Mouse (Mus musculus): ENCODE results near the gene St5. TPM values are rescaled to one million over a fixed set of nuclear protein-coding genes. Genes with fewer than 3 reads are reported as not detected.

The St5 gene
- total RNA-seq, 2 experiments from 2014 or later, result 14.6 to 17.7 TPM

Small RNAs within 50 kb of the gene (microRNA-seq; reads per million reads assigned to microRNA genes)
- 0 reads per million in 2 experiments for gene Gm47284

Other genes with a start within 250 kb of the St5 start
- under 1 TPM; 0.18 to 0.20 TPM for gene Trim66, start 195.5 kb downstream of the St5 start, total RNA-seq (2021)
- 100 to 1,000 TPM; 105 to 116 TPM for gene Rpl27a, start 184.5 kb downstream of the St5 start, total RNA-seq (2021)
- gene Akip1, start 85 bp upstream of the St5 start, total RNA-seq (2021), result 1 to 10 TPM; 6.5 to 7.4 TPM
- not detected for gene BC051019, start 20.2 kb upstream of the St5 start, total RNA-seq (2021)
- gene Ascl3, start 28.1 kb upstream of the St5 start, total RNA-seq (2021), result not detected
- 10 to 100 TPM; 25.2 to 26.2 TPM for gene Tmem9b, start 49.3 kb upstream of the St5 start, total RNA-seq (2021)
- gene Nrip3, start 78.4 kb upstream of the St5 start, total RNA-seq (2021), result under 1 TPM in 1 of 2 experiments, not detected in 1; 0.08 TPM
- gene Scube2, start 162.1 kb upstream of the St5 start, total RNA-seq (2021), result 1 to 10 TPM; 5.7 to 8.9 TPM